Mouse (Mus musculus): Measurements from ENCODE around the gene Fndc7. TPM values are rescaled to one million over a fixed set of nuclear protein-coding genes. Genes with fewer than 3 reads are reported as not detected.

Gene Fndc7
- polyA plus RNA-seq, 1 experiment from 2014 or later = 0.10 TPM

DNA sequence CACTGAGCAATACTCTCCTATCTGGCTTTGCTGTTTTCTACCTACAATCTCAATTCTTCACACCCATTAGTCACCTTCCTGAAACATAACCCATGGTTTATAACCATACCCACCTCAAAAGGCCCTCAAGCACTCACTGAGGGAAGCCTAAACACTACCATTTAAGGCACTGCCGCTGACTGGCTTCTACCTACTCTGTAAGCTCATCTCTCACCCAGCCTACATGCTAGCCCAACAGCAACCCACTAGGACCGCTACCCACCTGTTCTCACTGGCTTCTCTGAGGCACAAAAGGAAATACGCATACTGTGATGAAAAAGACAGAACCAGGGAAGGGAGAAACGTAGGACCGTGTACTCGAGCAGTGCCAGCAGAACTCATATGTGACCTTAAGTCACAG lies 58.1 kb downstream of the Fndc7 start:
- no peak for ATAC-seq
- POLR2A ChIA-PET = no interaction called here
- no peak for TF ChIP-seq CTCF (IDR thresholded peaks at IDR 0.05)
- no peak for DNase-seq (ENCODE audit: low read depth, low spot score)
- no peaks in the 10 kb centered on the region for H3K27me3 ChIP-seq
- CTCF ChIA-PET = interaction anchor here (1.2 kb wide), 1 partner anchor 8 kb away, joined by 3 read pairs; the partner anchor contains the start of gene Stxbp3
- in situ Hi-C loops (cut with MboI; ENCODE audit: low pct_unique_long_range_greater_than_20kb) = no loop called here

DNA sequence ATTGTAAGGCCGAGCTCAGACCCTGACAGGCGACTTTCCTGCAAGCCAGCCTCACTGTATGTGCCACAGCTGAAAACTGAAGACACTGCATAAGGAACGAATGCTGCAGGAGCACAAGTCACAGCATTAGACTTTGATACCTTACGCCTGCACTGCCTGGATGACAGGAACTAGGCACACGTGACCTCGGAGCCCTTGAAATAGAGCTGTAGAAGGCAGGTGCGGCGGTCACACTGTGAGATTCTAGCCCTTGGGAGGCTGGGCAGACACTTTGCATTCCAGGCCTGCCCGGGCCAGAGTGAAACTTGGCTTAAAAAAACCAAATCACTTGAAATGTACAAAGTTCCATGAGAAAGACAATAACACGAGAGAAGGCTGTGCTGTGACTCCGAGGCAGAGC lies 59.3 kb downstream of the Fndc7 start:
- ATAC-seq = no peak
- TF ChIP-seq CTCF (IDR thresholded peaks at IDR 0.05) = no peak

DNA sequence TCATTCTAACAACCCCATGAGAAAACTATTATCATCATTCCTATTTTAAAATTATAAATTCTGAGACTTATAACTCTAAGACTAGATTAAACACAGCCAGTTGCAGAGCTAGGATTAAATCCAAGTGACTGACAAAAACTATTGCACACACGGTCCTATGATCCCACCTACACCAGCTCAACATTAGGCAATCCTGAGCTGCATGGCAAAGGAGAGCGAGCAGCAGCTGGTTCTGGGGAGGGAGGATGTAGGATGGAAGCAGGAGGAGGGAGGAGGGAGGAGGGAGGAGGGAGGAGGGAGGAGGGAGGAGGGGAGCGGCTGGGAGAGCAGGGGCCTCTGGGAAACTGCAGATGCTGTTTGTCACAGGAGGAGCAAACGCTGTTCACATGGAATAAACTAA lies 74.2 kb downstream of the Fndc7 start:
- ATAC-seq = no peak
- CTCF ChIA-PET = interaction anchor here (1.4 kb wide), 1 partner anchor 14 kb away, joined by 4 read pairs; no protein-coding TSS in a partner anchor
- no peak for TF ChIP-seq CTCF (IDR thresholded peaks at IDR 0.05)
- POLR2A ChIA-PET = interaction anchor here (1.4 kb wide), 1 partner anchor 9 kb away, joined by 3 read pairs; no protein-coding TSS in a partner anchor
- no peaks in the 10 kb centered on the region for H3K27me3 ChIP-seq
- in situ Hi-C loops (cut with MboI; ENCODE audit: low pct_unique_long_range_greater_than_20kb) = no loop called here
- no peak for DNase-seq (ENCODE audit: low read depth, low spot score)

More for the DNA sequence above, 59.3 kb downstream of the Fndc7 start:
- in situ Hi-C loops (cut with MboI; ENCODE audit: low pct_unique_long_range_greater_than_20kb) = no loop called here
- no peak for DNase-seq (ENCODE audit: low read depth, low spot score)
- no peaks in the 10 kb centered on the region for H3K27me3 ChIP-seq
- POLR2A ChIA-PET = no interaction called here
- CTCF ChIA-PET = interaction anchor here (1.2 kb wide), 1 partner anchor 10 kb away, joined by 3 read pairs; the partner anchor contains the start of gene Stxbp3

DNA sequence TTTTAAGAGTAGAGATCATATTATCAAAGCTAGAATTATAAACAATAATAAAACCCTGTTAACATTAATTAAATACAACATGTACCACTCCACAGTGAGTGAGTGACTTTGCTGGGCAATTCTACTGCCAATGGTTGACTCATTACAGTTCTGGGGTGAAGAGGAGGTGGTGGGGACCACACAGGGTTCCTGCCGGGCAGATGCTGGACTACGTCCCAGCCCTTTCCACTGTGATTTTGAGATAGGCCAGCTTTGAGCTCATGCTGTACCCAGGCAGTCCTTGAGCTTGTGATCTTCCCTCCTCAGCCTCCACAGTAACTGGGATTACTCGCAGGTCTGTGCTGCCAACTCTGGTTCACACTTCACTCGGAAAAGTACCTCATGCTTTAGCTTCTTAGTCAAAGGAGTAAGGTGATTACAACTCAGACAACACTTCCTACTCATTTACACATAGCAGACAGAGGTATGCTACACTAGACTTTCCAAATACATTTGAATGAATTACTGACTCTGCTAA lies 79.0 kb downstream of the Fndc7 start:
- POLR2A ChIA-PET = interaction anchor here (0.9 kb wide), 1 partner anchor 29 kb away, joined by 4 read pairs; the partner anchor contains the start of gene Stxbp3
- no peak for ATAC-seq
- in situ Hi-C loops (cut with MboI; ENCODE audit: low pct_unique_long_range_greater_than_20kb) = no loop called here
- no peak for TF ChIP-seq CTCF (IDR thresholded peaks at IDR 0.05)
- no peaks in the 10 kb centered on the region for H3K27me3 ChIP-seq
- DNase-seq (ENCODE audit: low read depth, low spot score) = peak; percentile 46
- CTCF ChIA-PET = interaction anchor here (0.8 to 1.3 kb wide), 5 partner anchors 9 to 99 kb away, joined by 3 to 5 read pairs (median 4); no protein-coding TSS in a partner anchor

DNA sequence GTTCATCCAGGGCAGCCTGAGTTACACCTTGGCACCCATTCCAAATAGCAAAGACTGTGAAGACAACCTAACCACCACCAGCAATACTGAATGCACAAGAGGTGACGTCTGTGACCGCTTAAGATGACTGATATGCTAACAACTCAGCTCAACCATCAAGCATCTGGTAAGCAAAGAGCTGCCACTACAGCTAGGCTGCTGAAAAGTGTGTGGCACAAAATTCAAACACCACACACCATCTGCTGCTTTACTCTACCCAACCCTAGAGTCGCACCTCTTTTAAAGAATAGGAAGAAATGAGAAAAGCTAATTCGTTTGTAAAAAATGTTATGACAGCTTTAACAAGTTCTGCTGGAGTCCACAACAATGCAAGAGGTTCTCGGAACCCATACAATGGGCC lies 84.2 kb downstream of the Fndc7 start:
- H3K27me3 ChIP-seq = no peaks in the 10 kb centered on the region
- no peak for TF ChIP-seq CTCF (IDR thresholded peaks at IDR 0.05)
- no peak for DNase-seq (ENCODE audit: low read depth, low spot score)
- ATAC-seq = no peak
- ChIA-PET CTCF (interaction anchor here (1.3 kb wide), 1 partner anchor 105 kb away, joined by 5 read pairs; no protein-coding TSS in a partner anchor), POLR2A (no interaction called here)
- in situ Hi-C loops (cut with MboI; ENCODE audit: low pct_unique_long_range_greater_than_20kb) = no loop called here

Other genes with a start within 250 kb of the Fndc7 start
- 74.3 TPM for gene Clcc1, start 236.1 kb downstream of the Fndc7 start, polyA plus RNA-seq (2021)
- 36.0 TPM for gene Gpsm2, start 167.7 kb downstream of the Fndc7 start, polyA plus RNA-seq (2021)
- gene Aknad1, start 150.3 kb downstream of the Fndc7 start, polyA plus RNA-seq (2021) = not detected
- 60.3 TPM for gene Stxbp3, start 49.5 kb downstream of the Fndc7 start, polyA plus RNA-seq (2021)
- 115 TPM for gene Prpf38b, start 21.7 kb upstream of the Fndc7 start, polyA plus RNA-seq (2021)
- 0.04 TPM for gene Henmt1, start 49.9 kb upstream of the Fndc7 start, polyA plus RNA-seq (2021)
- not detected for gene Gm9857, start 50.4 kb upstream of the Fndc7 start, polyA plus RNA-seq (2021)
- 30.5 TPM for gene Fam102b, start 137.6 kb upstream of the Fndc7 start, polyA plus RNA-seq (2021)
- not detected for gene Slc25a54, start 190.5 kb upstream of the Fndc7 start, polyA plus RNA-seq (2021)
- gene Slc25a24, start 233.1 kb upstream of the Fndc7 start, polyA plus RNA-seq (2021) = 71.9 TPM